ENCODE assay signal across 10 mouse cellular contexts in the genomic region with DNA sequence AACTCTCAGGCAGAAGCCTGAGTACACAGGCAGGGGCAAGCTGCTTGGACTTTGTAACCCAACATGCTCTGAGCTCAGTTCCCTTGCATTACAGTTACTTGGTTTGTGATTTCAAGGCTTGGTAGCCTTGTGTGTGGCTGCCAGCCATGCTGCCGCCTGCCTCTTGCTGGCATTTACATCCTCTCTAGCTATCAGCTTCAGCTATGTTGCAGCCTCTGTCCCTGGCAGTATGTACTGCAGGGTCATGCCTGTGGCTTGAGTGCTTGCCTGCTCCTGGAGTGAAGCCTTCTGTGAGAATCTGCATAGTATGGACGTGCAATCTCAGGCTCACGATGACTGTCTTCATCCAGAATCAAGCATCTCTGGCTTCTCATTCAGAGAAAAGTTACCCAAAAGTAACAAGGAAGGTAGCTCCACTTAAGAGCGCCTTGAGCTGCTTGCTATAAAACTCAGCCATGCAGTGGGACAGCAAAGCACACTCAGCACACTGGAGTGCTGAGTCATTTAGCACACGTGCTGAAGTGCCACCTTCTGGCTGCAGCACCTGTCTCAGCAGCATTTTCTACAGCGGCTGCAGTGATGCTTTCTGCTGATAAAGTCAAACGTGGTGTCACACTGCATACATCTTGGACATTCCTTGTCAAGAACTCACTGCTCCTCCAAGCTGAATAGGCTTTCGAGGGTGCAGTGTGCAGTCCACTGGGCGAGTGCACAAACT. TPM values are rescaled to one million over a fixed set of nuclear protein-coding genes. Genes with fewer than 3 reads are reported as not detected.
A peak's percentile ranks its signal among the peaks of the same experiment; 100 is the strongest.
DNase-seq lines count a peak whose midpoint lies in the region; ATAC-seq and TF ChIP-seq lines count a peak whose summit lies in the region.
"Had no signal": no experiment of that assay in that cellular context is flagged by ENCODE, and none has a peak within 500 bp of the region (broad histone marks: within the 10 kb centered on the region; RNA-seq: fewer than 3 reads in every experiment).

No protein-coding gene starts in this region.

- DNase-seq in layer of hippocampus, adult 2 months (ENCODE audit: low spot score in 2 of 2): peak in 1 of 2 experiments; percentile 14
- no peak for DNase-seq in layer of hippocampus, postnatal 10 days (ENCODE audit: low spot score in 2 of 2)
- DNase-seq in ZHBTc4 (ENCODE audit: low read depth, low spot score): peak; percentile 47
- DNase-seq in cerebellum, postnatal 25 days: peak; percentile 72 to 74
- peak; percentile 36 for DNase-seq in kidney, postnatal 10 days
- peak; percentile 43 for DNase-seq in lung, postnatal 25 days (ENCODE audit: low spot score)
- DNase-seq in spleen, postnatal 36 days (ENCODE audit: low spot score in 2 of 2): no peak

- peak; percentile 50 for TF ChIP-seq CTCF in layer of hippocampus, adult 2 months (conservative IDR thresholded peaks at IDR 0.05)

- H3K27ac ChIP-seq in layer of hippocampus, adult 2 months: peak overlapping the region; percentile 68
- H3K27ac ChIP-seq: embryonic facial prominence, embryonic 15.5 days; limb, embryonic 15.5 days had no signal

- H3K4me3 ChIP-seq in layer of hippocampus, adult 2 months: no peak overlapping the region
- H3K4me3 ChIP-seq: embryonic facial prominence, embryonic 15.5 days; limb, embryonic 15.5 days had no signal

- ATAC-seq in monocyte, adult 5-6 weeks (replicated peaks; ENCODE audit: insufficient number of reproducible peaks, low FRiP score, low TSS enrichment, poor library complexity, severe bottlenecking): no peak

RNA-seq across cellular contexts. Expression of a gene that starts 39.2 kb away (rescaled TPM):
- 1 to 10 TPM in 1 of 2 experiments, not detected in 1; 1.4 TPM for total RNA-seq in layer of hippocampus, adult 2 months (2021)
- 1 to 10 TPM in 1 of 2 experiments, under 1 TPM in 1; 0.67 to 2.0 TPM for total RNA-seq in layer of hippocampus, postnatal 10 days (2021)
- total RNA-seq in monocyte, adult 5-6 weeks (2017): 0.78 TPM in 1 of 3 replicates, not detected in the others

RNA-seq across cellular contexts. Expression of a gene that starts 43.9 kb away (rescaled TPM):
- not detected for total RNA-seq in layer of hippocampus, adult 2 months (2021)
- total RNA-seq in layer of hippocampus, postnatal 10 days (2021): not detected
- not detected in 3 replicates for total RNA-seq in monocyte, adult 5-6 weeks (2017)

RNA-seq across cellular contexts. Expression of a gene that starts 51.0 kb away (rescaled TPM):
- total RNA-seq in layer of hippocampus, adult 2 months (2021): 10 to 100 TPM; 30.0 to 34.9 TPM
- total RNA-seq in layer of hippocampus, postnatal 10 days (2021): 10 to 100 TPM; 29.8 to 33.0 TPM
- total RNA-seq in monocyte, adult 5-6 weeks (2017): 0.68 TPM in 1 of 3 replicates, not detected in the others

Comparison
In these comparisons a context has a peak if more than half of its experiments do, and no peak if none do; other contexts are left out.
1. DNase-seq: peak in ZHBTc4 (single experiment), cerebellum, postnatal 25 days (2 of 2), kidney, postnatal 10 days (single experiment) and lung, postnatal 25 days (single experiment); none in layer of hippocampus, postnatal 10 days (0 of 2) and spleen, postnatal 36 days (0 of 2).
2. RNA of a gene that starts 51.0 kb away (total RNA-seq): 30.0 to 34.9 TPM in layer of hippocampus, adult 2 months and 29.8 to 33.0 TPM in layer of hippocampus, postnatal 10 days; 0.68 TPM in monocyte, adult 5-6 weeks; every median in the first group is over 10 times any median in the second.